Mouse (Mus musculus): ENCODE measurements at regions not wholly inside any gene's neighbourhood (a gene's known extent, or its start where the extent isn't known, plus 50 kb on each side); places are given as distances from the start of the nearest gene placed in this dataset.

GRCm38 (mm10) chr15:97608651-97609050, 97.0 kb downstream of the Rpap3 start:
- TF ChIP-seq CTCF (IDR thresholded peaks at IDR 0.05; ENCODE audit: low read depth, low read length) (no peak), EP300 (IDR thresholded peaks at IDR 0.05; ENCODE audit: insufficient read depth, low read depth, low read length) (no peak)

Measured in ES-Bruce4 (cell line).